Mouse (Mus musculus) urinary bladder, postnatal 14 days (tissue): Measurements from ENCODE around the gene Wnk2.

ENCODE experiments used
- DNase-seq: peaks from one replicate; pipeline ENCODE4 v3.0.0; 2021; ENCODE audit warnings: low spot score

Wnk2 gene

DNA sequence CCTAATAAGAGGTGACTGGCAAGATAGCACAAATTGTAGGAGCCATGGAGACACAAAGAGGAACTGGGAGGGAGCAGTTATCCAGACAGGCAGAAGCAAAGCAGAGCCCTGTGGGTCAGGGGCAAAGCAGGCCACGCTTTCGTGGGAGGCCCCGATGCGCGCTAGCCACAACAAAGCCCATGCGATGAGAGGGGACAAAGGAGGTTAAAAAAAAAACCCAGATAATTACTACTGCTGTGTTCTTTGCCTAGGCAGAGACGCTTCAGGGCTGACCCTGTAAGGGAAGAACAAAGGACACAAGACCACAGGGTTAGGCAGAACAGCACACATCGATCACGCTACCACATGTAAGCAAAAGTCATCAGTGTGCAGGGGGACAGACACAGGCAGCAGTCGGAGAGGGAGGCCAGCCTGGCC, 103.7 kb downstream of the Wnk2 start:
- DNase-seq, result no peak

DNA sequence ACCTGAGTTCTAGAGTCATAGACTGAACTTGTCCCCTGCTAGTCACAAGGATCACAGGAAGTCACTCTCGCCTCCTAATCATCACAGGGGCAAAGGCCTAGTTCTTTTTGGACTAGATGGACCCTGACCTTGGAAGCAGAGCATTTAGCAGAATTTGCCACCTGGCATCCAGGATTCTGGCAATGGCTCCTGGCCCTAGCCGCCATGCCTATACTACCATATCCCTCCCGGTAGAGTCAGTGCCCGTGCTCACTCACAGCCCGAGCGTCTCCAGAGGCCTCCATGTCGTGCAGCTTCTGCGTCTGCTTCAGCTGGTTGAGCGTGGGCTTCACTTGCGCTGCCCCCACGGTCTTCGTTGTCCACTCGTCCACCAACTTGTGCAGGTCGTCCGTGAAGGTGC, 105.4 kb downstream of the Wnk2 start:
- DNase-seq, result no peak

- no peak for DNase-seq
These were observed 110.8 kb downstream of the Wnk2 start for GRCm38 (mm10) chr13:49036928-49037574.

DNA sequence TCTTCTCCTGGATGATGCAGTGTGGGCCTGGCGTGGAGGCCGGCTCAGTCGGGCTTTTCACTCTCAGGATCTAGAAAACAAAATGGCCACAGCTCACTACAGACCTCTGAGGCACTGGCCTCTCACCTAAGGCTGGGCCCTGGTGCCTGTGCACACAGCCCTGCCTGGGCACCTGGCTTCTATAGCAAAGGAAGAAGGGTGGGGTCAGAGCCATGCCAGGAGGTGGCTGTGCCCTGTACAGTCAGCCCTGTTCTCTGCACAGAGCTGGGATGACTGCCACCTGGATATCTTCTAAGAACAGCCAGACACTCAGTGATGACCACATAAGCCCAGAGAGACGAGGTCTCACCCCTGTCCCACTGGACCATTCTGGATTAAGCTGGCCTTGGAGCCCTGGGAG, 111.4 kb downstream of the Wnk2 start:
- no peak for DNase-seq

DNA sequence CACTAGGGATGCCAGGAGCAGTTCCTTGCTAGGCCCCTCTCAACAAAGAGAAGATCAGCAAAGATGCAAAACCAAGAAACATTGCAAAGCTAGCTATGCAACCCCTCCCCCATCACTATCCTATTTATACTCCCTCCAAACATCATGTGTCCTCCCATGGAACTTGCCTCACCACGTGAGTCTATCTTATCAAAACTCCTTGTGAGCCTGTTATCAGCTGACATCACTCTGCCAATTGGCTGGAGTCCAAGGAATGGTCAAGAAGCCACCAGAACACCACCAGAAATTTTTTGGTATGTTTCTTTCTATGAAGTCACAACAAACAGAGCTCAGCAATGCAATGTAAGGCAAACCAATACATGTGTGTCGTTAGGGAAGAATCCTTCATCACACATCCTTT, 116.8 kb downstream of the Wnk2 start:
- no peak for DNase-seq

DNA sequence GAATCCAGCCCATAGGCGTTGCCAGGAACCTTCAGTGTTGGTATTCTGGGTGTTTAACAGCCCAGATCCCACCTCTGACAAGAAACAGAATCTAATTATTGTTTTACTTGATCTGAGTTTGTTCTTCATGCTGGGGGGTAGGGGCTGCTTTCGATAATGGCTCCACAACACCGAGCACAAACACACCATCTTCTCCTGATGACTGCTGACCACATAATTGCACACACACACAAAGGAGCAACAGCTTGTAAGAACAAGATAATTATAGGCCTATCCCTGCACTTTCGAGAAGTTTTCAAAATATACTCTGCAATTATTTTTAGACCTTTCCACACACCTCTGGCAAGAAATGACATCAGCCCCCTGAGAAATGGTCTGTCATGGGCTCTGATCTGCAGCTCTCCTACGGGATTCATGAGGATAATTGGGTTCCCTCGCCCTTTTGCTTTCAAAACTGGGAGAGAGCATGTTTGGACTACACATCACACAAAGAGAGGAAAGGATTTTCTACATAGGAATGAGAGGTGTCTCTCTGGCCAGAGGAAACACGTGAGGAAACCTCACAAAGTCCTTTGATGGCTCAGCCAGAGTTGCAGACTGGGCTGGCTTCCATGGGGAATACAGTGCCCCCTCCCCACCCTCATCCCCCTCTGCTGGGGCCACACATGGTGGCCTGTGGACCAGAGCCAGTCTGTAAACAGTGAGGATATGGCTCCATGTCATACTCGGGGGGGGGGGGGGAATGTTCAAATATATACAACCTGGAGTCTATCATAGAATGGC, 118.9 kb downstream of the Wnk2 start:
- DNase-seq, result no peak

GRCm38 (mm10) chr13:49027057-49027456, 120.8 kb downstream of the Wnk2 start:
- no peak for DNase-seq

- DNase-seq, result no peak
These were observed 122.3 kb downstream of the Wnk2 start for GRCm38 (mm10) chr13:49025521-49025920.

DNA sequence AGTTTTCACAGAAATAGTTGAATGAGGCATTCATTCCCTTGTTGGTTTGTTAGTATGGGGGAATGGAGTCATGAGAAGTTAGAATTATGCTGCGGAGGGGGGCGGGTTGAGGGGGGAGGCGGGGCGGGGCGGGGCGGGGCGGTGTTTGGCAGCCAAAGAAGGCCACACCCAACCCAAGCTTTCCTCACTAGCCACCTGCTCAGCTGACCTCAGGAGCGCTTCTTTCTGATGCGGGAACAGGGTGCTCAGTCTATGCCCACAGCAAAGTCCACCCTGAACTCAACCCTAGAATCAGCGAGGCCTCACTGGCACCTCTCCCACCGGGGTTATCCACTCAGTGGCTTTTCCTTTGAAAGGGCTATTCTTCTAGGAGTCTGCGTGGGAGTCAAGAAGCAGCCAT, 123.1 kb downstream of the Wnk2 start:
- no peak for DNase-seq

GRCm38 (mm10) chr13:49021693-49022092, 126.1 kb downstream of the Wnk2 start:
- peak; percentile 19 for DNase-seq

- no peak for DNase-seq
These were observed 127.7 kb downstream of the Wnk2 start for GRCm38 (mm10) chr13:49020152-49020551.

GRCm38 (mm10) chr13:49017375-49017774, 130.4 kb downstream of the Wnk2 start:
- DNase-seq, result no peak

- peak; percentile 66 for DNase-seq
These were observed 131.5 kb downstream of the Wnk2 start for GRCm38 (mm10) chr13:49016311-49016761.

GRCm38 (mm10) chr13:49015366-49016306, 132.2 kb downstream of the Wnk2 start:
- no peak for DNase-seq

GRCm38 (mm10) chr13:49013206-49013794, 134.5 kb downstream of the Wnk2 start:
- no peak for DNase-seq

DNA sequence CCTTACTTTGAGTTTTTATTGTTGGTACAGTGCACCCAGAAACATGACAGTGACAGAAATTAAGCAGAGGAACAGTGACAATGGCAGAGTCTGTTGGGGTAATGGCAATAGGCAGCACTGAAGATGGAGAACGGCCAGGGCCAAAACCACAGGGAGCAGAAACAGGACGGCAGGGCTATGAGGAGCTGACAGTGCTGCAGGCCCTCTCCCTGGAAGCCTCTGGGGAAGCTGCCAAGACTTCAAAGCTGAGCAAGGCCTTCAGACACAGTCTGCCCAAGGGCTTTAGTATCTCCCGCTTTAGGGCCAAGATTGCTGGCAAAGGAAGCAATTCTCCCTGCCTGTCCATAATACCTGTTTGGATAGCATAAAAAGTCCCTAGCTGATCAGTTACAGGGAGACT, 146.1 kb downstream of the Wnk2 start:
- DNase-seq, result no peak

- DNase-seq, result peak; percentile 68
These were observed 149.2 kb downstream of the Wnk2 start for GRCm38 (mm10) chr13:48998591-48998990.

DNA sequence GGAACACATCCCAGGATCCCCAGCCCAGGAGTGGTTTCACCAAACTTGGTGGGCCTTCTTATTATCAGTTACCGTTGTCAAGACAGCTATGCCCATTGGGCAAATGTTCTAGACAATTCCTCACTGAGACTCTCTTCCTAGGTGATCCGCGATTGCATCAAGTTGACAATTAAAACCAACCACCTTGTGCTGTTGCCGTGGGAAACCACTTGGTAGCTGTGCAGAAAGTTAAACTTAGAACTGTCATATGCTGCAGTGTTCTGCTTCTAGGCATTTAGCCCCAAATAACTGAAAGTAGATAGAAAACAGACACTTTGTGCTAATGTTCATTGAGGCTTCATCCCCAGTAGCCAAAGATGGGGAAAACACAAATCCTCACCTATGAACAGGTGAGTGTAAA, 151.1 kb downstream of the Wnk2 start:
- DNase-seq, result no peak

DNA sequence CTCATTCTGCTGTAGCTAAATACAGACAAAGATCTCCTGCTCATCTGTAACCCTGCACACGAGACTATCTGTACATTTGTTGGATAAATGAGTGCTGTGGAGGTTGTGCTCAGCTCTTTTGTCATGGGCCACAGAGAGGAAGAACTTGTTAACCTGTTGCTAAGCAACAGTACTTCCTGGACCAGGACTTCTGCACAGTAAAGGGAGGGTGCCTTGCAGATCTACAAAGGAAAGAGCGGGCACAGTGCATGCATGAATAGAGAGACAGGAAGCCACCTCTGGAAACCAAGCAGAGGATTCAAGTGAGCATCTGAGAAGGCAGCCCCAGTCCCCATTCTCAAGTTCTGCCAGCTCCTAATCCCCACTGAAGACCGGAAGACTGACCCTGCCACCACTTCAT, 152.9 kb downstream of the Wnk2 start:
- no peak for DNase-seq

- DNase-seq, result no peak
These were observed 154.9 kb downstream of the Wnk2 start for GRCm38 (mm10) chr13:48992914-48993313.

DNA sequence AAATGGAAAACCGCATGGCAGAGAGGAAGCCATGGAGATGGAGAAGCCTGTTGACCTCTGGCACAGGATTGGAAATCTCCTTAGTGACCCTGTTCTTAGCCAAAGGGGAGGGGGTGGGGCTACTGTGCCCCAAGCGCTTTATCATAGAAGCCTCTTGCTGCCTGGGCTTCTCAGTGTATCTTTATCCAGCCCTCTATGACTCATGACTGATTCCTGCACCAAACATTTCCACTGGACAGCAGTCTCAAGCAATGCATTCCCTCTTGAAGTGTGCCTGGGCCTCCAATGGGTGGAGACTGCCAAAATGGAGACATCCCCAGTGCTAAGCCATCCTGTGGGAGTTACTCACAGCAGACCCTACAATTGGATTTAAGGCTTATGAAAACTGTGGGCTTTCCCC, 157.7 kb downstream of the Wnk2 start:
- no peak for DNase-seq
